Mouse (Mus musculus) liver, adult 2 months (tissue): ENCODE results near the gene Slc6a4.

Experiments used
- CTCF ChIP-seq: fragments of 200-500 bp; IDR thresholded peaks from 2 replicates; pipeline ENCODE4 v1.5.1; 2011; ENCODE audit warnings: low read depth, low read length, control low read depth
- POLR2A ChIP-seq: fragments of 200-500 bp; IDR thresholded peaks from 2 replicates; pipeline ENCODE4 v1.6.1; 2011; ENCODE audit warnings: low read length, control low read depth; ENCODE audit not compliant: insufficient read depth; ENCODE audit errors: extremely low read depth

DNA sequence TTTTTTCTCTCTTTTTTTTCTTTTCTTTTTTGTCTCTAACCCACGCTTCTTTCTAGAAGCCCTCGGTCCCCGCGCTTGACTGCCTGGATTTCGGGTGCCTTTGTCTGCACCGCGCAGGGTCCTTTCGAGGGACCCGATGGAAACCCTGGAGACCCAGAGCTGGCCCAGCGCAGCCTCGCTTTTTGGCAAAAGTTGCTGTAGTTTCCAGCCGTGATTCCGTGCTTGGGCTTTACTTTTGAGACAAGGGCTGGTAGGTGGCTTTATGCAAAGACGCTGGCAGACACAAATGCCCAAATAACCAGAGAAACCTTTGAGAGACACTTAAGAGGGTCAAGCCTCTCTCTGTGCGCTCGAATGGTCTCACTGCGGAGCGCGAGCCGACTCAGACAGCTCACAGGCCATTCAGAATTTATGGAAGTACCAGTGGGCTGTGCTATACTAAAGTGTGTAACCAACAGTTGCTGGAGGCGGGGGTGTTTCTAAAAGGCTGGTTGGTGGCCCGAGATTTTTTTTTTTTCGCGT, 363 bp downstream of the Slc6a4 start:
- no peak for TF ChIP-seq CTCF
- TF ChIP-seq POLR2A, result no peak
